Mouse (Mus musculus): ENCODE measurements around the gene Sav1. TPM values are rescaled to one million over a fixed set of nuclear protein-coding genes. Genes with fewer than 3 reads are reported as not detected.
A peak's percentile ranks its signal among the peaks of the same experiment; 100 is the strongest.

The Sav1 gene
- 10 to 100 TPM; 18.9 TPM for total RNA-seq (2021)
- long read RNA-seq, experiment 1, transcript Sav1-201 (5 exons, 2,524 nt), result major isoform, 16 of 25 reads
- long read RNA-seq, experiment 1, partial matches to known transcripts, result 2 of 25 reads
- long read RNA-seq, experiment 1, other reads (novel, unspliced or antisense), result 5 of 25 reads
- long read RNA-seq, experiment 2, transcript Sav1-201 (5 exons, 2,524 nt), result major isoform, 21 of 25 reads
- long read RNA-seq, experiment 2, partial matches to known transcripts, result 1 of 25 reads
- long read RNA-seq, experiment 2, other reads (novel, unspliced or antisense), result 3 of 25 reads

- intact Hi-C loops (cut with DNase I), result no loop called here
- peak; percentile 78 to 85 for DNase-seq (ENCODE audit: low spot score in 2 of 2)
Measured at GRCm38 (mm10) chr12:69986786-69987497, at the start of gene Sav1. Gene Sav1, minus strand, starts transcription at chr12:69987002.

- no peak for DNase-seq (ENCODE audit: low spot score in 2 of 2)
- intact Hi-C loops (cut with DNase I), result no loop called here
Measured at GRCm38 (mm10) chr12:70026233-70026632, 39.4 kb upstream of the Sav1 start.

GRCm38 (mm10) chr12:70025431-70025830, 38.6 kb upstream of the Sav1 start:
- intact Hi-C loops (cut with DNase I), result no loop called here
- DNase-seq (ENCODE audit: low spot score in 2 of 2), result no peak

- DNase-seq (ENCODE audit: low spot score in 2 of 2), result no peak
- intact Hi-C loops (cut with DNase I), result loop anchor here (5.0 kb wide), 1 partner anchor 39 kb away; no protein-coding TSS in a partner anchor
Measured at GRCm38 (mm10) chr12:70023580-70023979, 36.8 kb upstream of the Sav1 start.

GRCm38 (mm10) chr12:70018153-70018552, 31.4 kb upstream of the Sav1 start:
- no peak for DNase-seq (ENCODE audit: low spot score in 2 of 2)
- intact Hi-C loops (cut with DNase I), result no loop called here

GRCm38 (mm10) chr12:70015936-70016335, 29.1 kb upstream of the Sav1 start:
- DNase-seq (ENCODE audit: low spot score in 2 of 2), result peak in 1 of 2 experiments; percentile 50
- intact Hi-C loops (cut with DNase I), result no loop called here

GRCm38 (mm10) chr12:70011681-70012080, 24.9 kb upstream of the Sav1 start:
- intact Hi-C loops (cut with DNase I), result no loop called here
- DNase-seq (ENCODE audit: low spot score in 2 of 2), result no peak

GRCm38 (mm10) chr12:70010356-70010755, 23.6 kb upstream of the Sav1 start:
- DNase-seq (ENCODE audit: low spot score in 2 of 2), result no peak
- intact Hi-C loops (cut with DNase I), result no loop called here

- no peak for DNase-seq (ENCODE audit: low spot score in 2 of 2)
- intact Hi-C loops (cut with DNase I), result no loop called here
Measured at GRCm38 (mm10) chr12:70005103-70005502, 18.3 kb upstream of the Sav1 start.

- intact Hi-C loops (cut with DNase I), result no loop called here
- DNase-seq (ENCODE audit: low spot score in 2 of 2), result no peak
Measured at GRCm38 (mm10) chr12:69998186-69998983, 11.6 kb upstream of the Sav1 start.

- intact Hi-C loops (cut with DNase I), result no loop called here
- DNase-seq (ENCODE audit: low spot score in 2 of 2), result no peak
Measured at GRCm38 (mm10) chr12:69995382-69995781, 8.6 kb upstream of the Sav1 start.

- intact Hi-C loops (cut with DNase I), result no loop called here
- DNase-seq (ENCODE audit: low spot score in 2 of 2), result peak in 1 of 2 experiments; percentile 20
Measured at GRCm38 (mm10) chr12:69986241-69986762, 500 bp downstream of the Sav1 start.

- no peak for DNase-seq (ENCODE audit: low spot score in 2 of 2)
- intact Hi-C loops (cut with DNase I), result no loop called here
Measured at GRCm38 (mm10) chr12:69985546-69985945, 1.3 kb downstream of the Sav1 start.

GRCm38 (mm10) chr12:69982874-69983273, 3.9 kb downstream of the Sav1 start:
- DNase-seq (ENCODE audit: low spot score in 2 of 2), result no peak
- intact Hi-C loops (cut with DNase I), result no loop called here

GRCm38 (mm10) chr12:69977376-69977998, 9.3 kb downstream of the Sav1 start:
- intact Hi-C loops (cut with DNase I), result no loop called here
- DNase-seq (ENCODE audit: low spot score in 2 of 2), result no peak

- intact Hi-C loops (cut with DNase I), result no loop called here
- DNase-seq (ENCODE audit: low spot score in 2 of 2), result no peak
Measured at GRCm38 (mm10) chr12:69976688-69977087, 10.1 kb downstream of the Sav1 start.

- no peak for DNase-seq (ENCODE audit: low spot score in 2 of 2)
- intact Hi-C loops (cut with DNase I), result no loop called here
Measured at GRCm38 (mm10) chr12:69973666-69974065, 13.1 kb downstream of the Sav1 start.

GRCm38 (mm10) chr12:69968154-69968553, 18.6 kb downstream of the Sav1 start:
- intact Hi-C loops (cut with DNase I), result loop anchor here (5.0 kb wide), 1 partner anchor 89 kb away; no protein-coding TSS in a partner anchor
- DNase-seq (ENCODE audit: low spot score in 2 of 2), result no peak

- intact Hi-C loops (cut with DNase I), result loop anchor here (5.0 kb wide), 1 partner anchor 90 kb away; no protein-coding TSS in a partner anchor
Measured at GRCm38 (mm10) chr12:69967112-69967511, 19.7 kb downstream of the Sav1 start.

More at GRCm38 (mm10) chr12:69967112-69967511, 19.7 kb downstream of the Sav1 start:
- no peak for DNase-seq (ENCODE audit: low spot score in 2 of 2)

Data from left cerebral cortex, postnatal 14 days (tissue).